Mouse (Mus musculus) R1 (cell line): Measurements from ENCODE around the gene Gm13691.
"Not testable (repeated sequence)": the region's sequence is repeated elsewhere in the genome, so short reads cannot be mapped to it uniquely, and the experiment has no call there.

ENCODE experiments used
- DNase-seq: peaks from one replicate; pipeline ENCODE4 v3.0.0-alpha.2; 2018; ENCODE audit warnings: low read depth, low spot score

Gm13691 gene

GRCm38 (mm10) chr2:83990253-83990652 is at the start of gene Gm13691:
Gene Gm13691, plus strand, starts transcription at chr2:83990553.
- not testable (repeated sequence) for DNase-seq

- DNase-seq, result peak; percentile 86
Measured at GRCm38 (mm10) chr2:83940931-83941361, 49.4 kb upstream of the Gm13691 start, which contains the start of gene Zswim2. Gene Zswim2, minus strand, starts transcription at chr2:83941228.

- DNase-seq, result no peak
Measured at GRCm38 (mm10) chr2:83941378-83941777, 49.0 kb upstream of the Gm13691 start.

GRCm38 (mm10) chr2:83941792-83942191 is 48.6 kb upstream of the Gm13691 start:
- DNase-seq, result no peak

GRCm38 (mm10) chr2:83955393-83955792 is 35.0 kb upstream of the Gm13691 start, which contains the start of gene Gm13698:
Gene Gm13698, plus strand, starts transcription at chr2:83955693.
- not testable (repeated sequence) for DNase-seq

- DNase-seq, result not testable (repeated sequence)
Measured at GRCm38 (mm10) chr2:83961203-83961602, 29.1 kb upstream of the Gm13691 start, which contains the start of gene Gm13693. Gene Gm13693, plus strand, starts transcription at chr2:83961503.

- DNase-seq, result not testable (repeated sequence)
Measured at GRCm38 (mm10) chr2:83967013-83967412, 23.3 kb upstream of the Gm13691 start, which contains the start of gene Gm13695. Gene Gm13695, plus strand, starts transcription at chr2:83967313.

- not testable (repeated sequence) for DNase-seq
Measured at GRCm38 (mm10) chr2:83972823-83973222, 17.5 kb upstream of the Gm13691 start, which contains the start of gene Gm13696. Gene Gm13696, plus strand, starts transcription at chr2:83973123.

GRCm38 (mm10) chr2:83978633-83979032 is 11.7 kb upstream of the Gm13691 start, which contains the start of gene Gm13694:
Gene Gm13694, plus strand, starts transcription at chr2:83978933.
- DNase-seq, result not testable (repeated sequence)

- DNase-seq, result not testable (repeated sequence)
Measured at GRCm38 (mm10) chr2:83984443-83984842, 5.9 kb upstream of the Gm13691 start, which contains the start of gene Gm13697. Gene Gm13697, plus strand, starts transcription at chr2:83984743.

- not testable (repeated sequence) for DNase-seq
Measured at GRCm38 (mm10) chr2:83993639-83994255, 3.4 kb downstream of the Gm13691 start.

GRCm38 (mm10) chr2:83994526-83994925 is 4.2 kb downstream of the Gm13691 start:
- DNase-seq, result not testable (repeated sequence)

GRCm38 (mm10) chr2:84008913-84009312 is 18.6 kb downstream of the Gm13691 start:
- DNase-seq, result no peak

GRCm38 (mm10) chr2:84009818-84010217 is 19.5 kb downstream of the Gm13691 start:
- DNase-seq, result no peak

GRCm38 (mm10) chr2:84014572-84014971 is 24.2 kb downstream of the Gm13691 start:
- no peak for DNase-seq

- not testable (repeated sequence) for DNase-seq
Measured at GRCm38 (mm10) chr2:84016291-84016690, 25.9 kb downstream of the Gm13691 start.

- DNase-seq, result no peak
Measured at GRCm38 (mm10) chr2:84018330-84018729, 28.0 kb downstream of the Gm13691 start.

- no peak for DNase-seq
Measured at GRCm38 (mm10) chr2:84019519-84020305, 29.4 kb downstream of the Gm13691 start.

- no peak for DNase-seq
Measured at GRCm38 (mm10) chr2:84021930-84022329, 31.6 kb downstream of the Gm13691 start.

GRCm38 (mm10) chr2:84022905-84023304 is 32.6 kb downstream of the Gm13691 start:
- no peak for DNase-seq

GRCm38 (mm10) chr2:84023319-84023718 is 33.0 kb downstream of the Gm13691 start:
- DNase-seq, result no peak

- no peak for DNase-seq
Measured at GRCm38 (mm10) chr2:84025217-84025616, 34.9 kb downstream of the Gm13691 start.
